Mouse (Mus musculus) kidney, adult 2 months (tissue): ENCODE data around the gene Sema4b. TPM values are rescaled to one million over a fixed set of nuclear protein-coding genes. Genes with fewer than 3 reads are reported as not detected.
A peak's percentile ranks its signal among the peaks of the same experiment; 100 is the strongest.

Source experiments
- DNase-seq: peaks from one replicate; pipeline ENCODE4 v3.0.0; 2021
- H3K27ac ChIP-seq: fragments of 200-500 bp; 2 replicates; pipeline ENCODE4 v1.5.1; 2012; ENCODE audit warnings: low read depth, low read length, control low read depth, inconsistent platforms; ENCODE audit not compliant: insufficient read depth
- H3K27me3 ChIP-seq: fragments of 200-500 bp; replicated peaks from 2 replicates; pipeline ENCODE4 v1.6.1; 2012; ENCODE audit warnings: mild to moderate bottlenecking, moderate library complexity, low read length, inconsistent platforms; ENCODE audit not compliant: control insufficient read depth, insufficient read depth
- H3K36me3 ChIP-seq: fragments of 200-500 bp; 2 replicates; pipeline ENCODE4 v1.6.1; 2012; ENCODE audit warnings: mild to moderate bottlenecking, moderate library complexity, low read length, inconsistent platforms; ENCODE audit not compliant: control insufficient read depth, insufficient read depth
- H3K4me1 ChIP-seq: fragments of 200-500 bp; 2 replicates; pipeline ENCODE4 v1.6.1; 2011; ENCODE audit warnings: low read length; ENCODE audit not compliant: control insufficient read depth, insufficient read depth
- H3K4me3 ChIP-seq: fragments of 200-500 bp; 2 replicates; pipeline ENCODE4 v1.5.1; 2011; ENCODE audit warnings: mild to moderate bottlenecking, low read depth, low read length, control low read depth; ENCODE audit not compliant: insufficient read depth
- CTCF ChIP-seq: fragments of 200-500 bp; conservative IDR thresholded peaks from 2 replicates; pipeline ENCODE4 v1.5.1; 2011; ENCODE audit warnings: low read depth, mild to moderate bottlenecking, control low read depth, low read length, moderate library complexity, mixed read lengths; ENCODE audit not compliant: insufficient read depth, insufficient read length
- POLR2A ChIP-seq: fragments of 200-500 bp; IDR thresholded peaks from one replicate; pipeline ENCODE4 v1.6.1; 2011; ENCODE audit warnings: low read depth, low read length, control low read depth
- WGBS: fragments of 180-500 bp; shearing (Covaris S2); methylation state at CpG from one replicate; pipeline ENCODE4 v1.1.7; 2018; 5-methylcytosine and 5-hydroxymethylcytosine counted together
- polyA plus RNA-seq: library from polyadenylated mRNA; depleted of rRNA; stranded (reverse); fragments of >200 nt; gene quantifications from 2 replicates; pipeline ENCODE4 v1.2.3, GENCODE M21; 2012

The Sema4b gene
- polyA plus RNA-seq, 1 experiment, result 24.4 TPM

GRCm38 (mm10) chr7:80208026-80208642, 21.5 kb downstream of the Sema4b start:
- no peak for TF ChIP-seq CTCF
- TF ChIP-seq POLR2A, result no peak
- Histone ChIP-seq H3K4me3 (no peak overlapping the region), H3K4me1 (peaks cover 54% of the 10 kb centered on the region), H3K27ac (peak overlapping the region; percentile 67), H3K36me3 (no peaks in the 10 kb centered on the region), H3K27me3 (no peaks in the 10 kb centered on the region)
- WGBS, result 50% methylated on average over 18 of the region's 18 CpGs
- DNase-seq, result peak; percentile 62

GRCm38 (mm10) chr7:80208738-80209430, 22.2 kb downstream of the Sema4b start:
- Histone ChIP-seq H3K27me3 (no peaks in the 10 kb centered on the region), H3K36me3 (no peaks in the 10 kb centered on the region), H3K4me3 (no peak overlapping the region), H3K27ac (peak overlapping the region; percentile 67; the same call in 1 of the 2 replicates), H3K4me1 (peaks cover 50% of the 10 kb centered on the region)
- 20% methylated on average over 10 of the region's 10 CpGs for whole genome bisulfite sequencing
- peak; percentile 76 for DNase-seq
- TF ChIP-seq POLR2A (no peak), CTCF (no peak)

- Histone ChIP-seq H3K4me1 (peaks cover 44% of the 10 kb centered on the region), H3K36me3 (no peaks in the 10 kb centered on the region), H3K27ac (no peak overlapping the region), H3K27me3 (no peaks in the 10 kb centered on the region), H3K4me3 (no peak overlapping the region)
- no peak for TF ChIP-seq CTCF
- no peak for TF ChIP-seq POLR2A
- DNase-seq, result no peak
- whole genome bisulfite sequencing, result 70% methylated on average over 6 of the region's 6 CpGs
Observed at GRCm38 (mm10) chr7:80209669-80210068, 23.0 kb downstream of the Sema4b start.

GRCm38 (mm10) chr7:80210982-80211381, 24.3 kb downstream of the Sema4b start:
- Histone ChIP-seq H3K4me3 (no peak overlapping the region), H3K4me1 (peaks cover 40% of the 10 kb centered on the region), H3K36me3 (no peaks in the 10 kb centered on the region), H3K27me3 (no peaks in the 10 kb centered on the region), H3K27ac (no peak overlapping the region)
- DNase-seq, result no peak
- TF ChIP-seq CTCF (no peak), POLR2A (no peak)
- 73% methylated on average over 4 of the region's 4 CpGs for WGBS

GRCm38 (mm10) chr7:80213604-80214003, 27.0 kb downstream of the Sema4b start:
- H3K27ac ChIP-seq, result no peak overlapping the region
- H3K36me3 ChIP-seq, result peaks cover 1% of the 10 kb centered on the region
- H3K4me1 ChIP-seq, result peaks cover 16% of the 10 kb centered on the region
- TF ChIP-seq CTCF (no peak), POLR2A (no peak)
- H3K27me3 ChIP-seq, result no peaks in the 10 kb centered on the region
- no peak for DNase-seq
- no peak overlapping the region for H3K4me3 ChIP-seq
- 84% methylated on average over 7 of the region's 7 CpGs for WGBS

GRCm38 (mm10) chr7:80214459-80214858, 27.8 kb downstream of the Sema4b start:
- 73% methylated on average over 8 of the region's 8 CpGs for WGBS
- no peak for TF ChIP-seq POLR2A
- TF ChIP-seq CTCF, result no peak
- peaks cover 1% of the 10 kb centered on the region for H3K36me3 ChIP-seq

GRCm38 (mm10) chr7:80215398-80215797, 28.8 kb downstream of the Sema4b start:
- 35% methylated on average over 4 of the region's 4 CpGs for WGBS
- Histone ChIP-seq H3K4me3 (no peak overlapping the region), H3K27ac (no peak overlapping the region), H3K36me3 (peaks cover 1% of the 10 kb centered on the region), H3K27me3 (no peaks in the 10 kb centered on the region), H3K4me1 (peaks cover 2% of the 10 kb centered on the region; the same call in 1 of the 2 replicates)
- DNase-seq, result peak; percentile 78
- no peak for TF ChIP-seq POLR2A
- TF ChIP-seq CTCF, result peak; percentile 92

More at GRCm38 (mm10) chr7:80214459-80214858, 27.8 kb downstream of the Sema4b start:
- Histone ChIP-seq H3K4me1 (peaks cover 8% of the 10 kb centered on the region), H3K4me3 (no peak overlapping the region), H3K27ac (no peak overlapping the region), H3K27me3 (no peaks in the 10 kb centered on the region)
- DNase-seq, result no peak
